Mouse (Mus musculus): ENCODE measurements around the gene Aatf.
A peak's percentile ranks its signal among the peaks of the same experiment; 100 is the strongest.

Gene Aatf

DNA sequence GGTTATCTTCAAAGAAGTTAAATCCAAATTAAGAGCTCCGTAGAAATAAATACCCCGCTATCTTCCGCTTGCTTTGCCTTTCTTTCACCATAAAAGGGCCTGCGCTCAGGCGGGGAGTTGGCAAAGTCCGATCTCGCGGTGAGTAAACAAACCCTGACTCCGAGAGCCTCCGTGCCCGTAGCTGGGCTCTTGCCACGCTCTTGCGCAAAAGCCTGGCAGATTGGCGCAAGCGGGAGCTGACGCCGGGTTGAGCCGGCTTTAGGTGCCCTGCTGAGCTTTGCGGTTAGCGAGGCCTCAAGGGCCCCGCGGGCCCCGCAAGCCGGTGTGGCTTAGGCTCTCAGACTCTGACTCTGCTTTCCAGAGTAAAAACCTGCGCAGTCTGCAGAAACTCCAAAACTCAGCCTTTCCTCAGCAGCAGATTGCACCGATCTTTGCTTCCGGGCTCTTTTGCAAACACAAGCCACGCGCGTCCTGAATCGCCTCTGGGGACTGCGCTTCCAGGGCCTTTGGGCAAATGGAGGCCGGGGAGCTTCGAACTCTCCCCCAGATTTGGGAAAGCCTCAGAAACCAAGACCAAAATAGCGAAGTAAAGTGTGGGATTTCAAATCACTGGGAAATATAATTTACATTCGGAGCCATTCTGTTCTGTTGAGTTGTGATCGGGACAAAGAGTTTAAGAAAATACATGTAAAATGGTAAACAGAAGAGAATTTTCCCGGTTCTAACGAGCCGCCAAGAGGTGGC, 9.4 kb upstream of the Aatf start:
- DNase-seq (ENCODE audit: low spot score in 2 of 2): peak in 1 of 2 experiments; percentile 38

DNA sequence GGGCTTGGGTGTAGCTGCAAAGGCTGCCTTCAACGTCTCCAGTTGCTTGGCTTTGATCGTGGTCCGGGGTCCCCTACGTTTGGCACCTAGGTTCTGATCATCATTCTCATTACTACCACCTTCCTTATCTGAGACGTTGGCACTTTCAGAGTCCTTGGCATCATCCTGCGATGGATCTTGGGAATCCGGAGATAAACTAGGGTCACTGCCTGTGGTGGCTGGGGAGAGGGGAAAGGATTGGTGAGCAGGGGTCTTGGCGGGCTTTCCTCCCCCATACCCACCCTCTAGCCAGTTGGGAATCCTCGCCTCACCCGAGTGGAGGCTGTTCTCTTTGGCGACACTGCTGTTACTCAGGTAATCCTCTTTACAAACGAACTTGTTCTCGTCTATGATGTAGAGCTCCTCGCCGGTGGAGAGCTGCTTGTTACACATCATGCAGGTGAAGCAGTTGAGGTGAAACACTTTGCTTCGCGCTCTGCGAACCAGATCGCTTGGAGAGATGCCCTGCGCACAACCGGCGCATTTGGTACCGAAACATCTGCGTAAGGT, 8.5 kb upstream of the Aatf start:
- DNase-seq (ENCODE audit: low spot score in 2 of 2): no peak

- DNase-seq (ENCODE audit: low spot score in 2 of 2): no peak
These were observed 7.7 kb upstream of the Aatf start for GRCm38 (mm10) chr11:84521071-84521390.

GRCm38 (mm10) chr11:84520269-84521070, 7.1 kb upstream of the Aatf start:
- DNase-seq (ENCODE audit: low spot score in 2 of 2): no peak

GRCm38 (mm10) chr11:84519576-84520268, 6.4 kb upstream of the Aatf start:
- no peak for DNase-seq (ENCODE audit: low spot score in 2 of 2)

- no peak for DNase-seq (ENCODE audit: low spot score in 2 of 2)
These were observed 5.7 kb upstream of the Aatf start for GRCm38 (mm10) chr11:84519036-84519435.

DNA sequence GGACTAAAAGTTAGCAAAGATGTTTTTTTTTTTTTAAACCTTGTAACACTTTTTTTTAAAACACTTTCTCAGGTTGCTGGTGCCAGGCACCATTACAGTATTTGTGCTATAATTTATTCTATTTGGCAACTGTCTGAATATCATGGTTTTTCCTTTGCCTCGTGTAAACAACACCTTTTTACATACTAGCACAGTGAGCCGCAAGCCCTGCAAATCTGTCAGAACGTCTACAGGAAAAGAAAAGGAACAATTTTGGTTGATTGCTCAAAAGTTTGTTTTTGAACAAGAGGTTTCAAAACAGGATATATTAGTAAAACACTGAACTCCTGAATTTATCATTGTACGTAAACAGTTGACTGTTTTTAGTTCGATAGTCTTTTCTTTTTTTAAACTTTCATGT, 4.9 kb upstream of the Aatf start:
- DNase-seq (ENCODE audit: low spot score in 2 of 2): no peak

DNA sequence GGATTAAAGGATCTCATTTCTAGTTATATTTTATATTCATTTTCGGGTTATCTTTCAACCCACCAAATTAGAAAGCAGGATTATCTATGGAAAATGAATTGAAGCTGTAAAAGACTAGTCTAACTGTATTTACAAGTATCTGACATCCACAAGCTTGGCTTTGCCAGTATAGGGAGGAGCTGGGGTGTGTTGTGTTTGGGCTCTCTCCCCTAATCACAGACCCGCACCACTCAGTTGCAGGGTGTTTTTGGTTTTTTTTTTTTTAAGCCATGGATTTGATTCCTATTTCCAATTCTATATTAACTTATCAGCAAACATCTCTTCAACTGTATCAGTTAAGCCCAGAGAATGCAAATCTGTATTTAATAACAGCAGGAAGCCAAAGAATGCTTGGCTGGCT, 4.1 kb upstream of the Aatf start:
- DNase-seq (ENCODE audit: low spot score in 2 of 2): no peak

- DNase-seq (ENCODE audit: low spot score in 2 of 2): no peak
These were observed 3.3 kb upstream of the Aatf start for GRCm38 (mm10) chr11:84516501-84517240.

DNA sequence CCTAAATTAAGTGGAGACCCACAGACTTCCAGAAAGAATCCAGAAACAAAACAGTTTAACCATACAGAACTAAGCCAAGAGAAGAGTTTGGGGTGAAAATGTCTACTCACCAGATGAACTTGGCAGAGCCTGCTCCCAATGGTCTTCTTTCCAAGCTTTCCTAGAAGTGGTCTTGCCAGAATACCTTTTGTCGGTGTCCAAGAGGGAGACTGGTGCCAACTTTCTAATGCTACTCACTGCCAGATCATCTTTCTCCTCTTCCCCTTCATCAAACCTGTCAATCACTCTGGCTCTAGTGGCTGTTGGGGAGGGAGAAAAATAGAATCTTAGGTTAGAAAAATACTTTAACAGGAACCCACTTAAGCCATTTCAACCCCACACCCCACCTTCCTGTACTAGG, 1.3 kb downstream of the Aatf start:
- DNase-seq (ENCODE audit: low spot score in 2 of 2): no peak

- no peak for DNase-seq (ENCODE audit: low spot score in 2 of 2)
These were observed 9.0 kb downstream of the Aatf start for GRCm38 (mm10) chr11:84504296-84504695.

GRCm38 (mm10) chr11:84497944-84498343, 15.4 kb downstream of the Aatf start:
- no peak for DNase-seq (ENCODE audit: low spot score in 2 of 2)

DNA sequence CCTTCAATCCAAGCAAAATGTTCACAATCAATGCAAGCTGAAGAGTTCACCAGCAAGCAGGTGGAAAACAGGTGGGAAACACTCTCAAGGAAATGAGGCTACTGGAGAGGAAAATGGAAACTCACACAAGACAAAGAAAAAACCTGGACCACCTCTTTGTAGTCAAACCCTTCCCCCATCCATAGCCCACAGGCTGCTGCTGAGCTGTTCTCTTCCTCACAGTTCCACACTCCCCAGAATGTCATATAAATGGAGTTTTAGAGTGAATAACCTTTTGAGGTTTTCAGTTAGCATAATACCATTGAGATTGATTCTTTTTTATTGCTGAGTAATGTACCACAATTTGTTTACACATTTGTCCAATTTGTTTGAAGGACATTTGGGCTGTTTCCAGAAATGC, 16.4 kb downstream of the Aatf start:
- DNase-seq (ENCODE audit: low spot score in 2 of 2): no peak

GRCm38 (mm10) chr11:84495774-84496173, 17.5 kb downstream of the Aatf start:
- DNase-seq (ENCODE audit: low spot score in 2 of 2): no peak

- DNase-seq (ENCODE audit: low spot score in 2 of 2): no peak
These were observed 31.7 kb downstream of the Aatf start for GRCm38 (mm10) chr11:84481661-84482060.

DNA sequence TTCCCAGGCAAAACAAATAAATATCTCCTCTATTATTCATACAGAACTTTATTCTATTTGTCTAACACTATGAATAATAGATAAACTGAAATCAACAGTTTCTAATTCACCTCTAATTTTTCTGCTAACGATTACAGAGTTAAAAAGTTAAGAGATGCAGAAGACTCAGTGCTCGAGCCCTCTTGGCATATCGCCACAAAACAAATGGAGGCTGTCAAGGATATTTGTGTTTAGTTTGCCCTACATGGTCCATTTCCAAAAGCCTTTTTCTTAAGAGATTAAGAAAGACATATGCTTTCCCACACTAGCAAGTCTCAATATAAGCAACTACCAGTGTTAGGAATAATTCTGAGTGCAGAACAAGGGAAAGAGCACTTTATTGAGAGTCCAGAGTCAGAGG, 32.9 kb downstream of the Aatf start:
- DNase-seq (ENCODE audit: low spot score in 2 of 2): no peak

- no peak for DNase-seq (ENCODE audit: low spot score in 2 of 2)
These were observed 36.7 kb downstream of the Aatf start for GRCm38 (mm10) chr11:84476641-84477040.

DNA sequence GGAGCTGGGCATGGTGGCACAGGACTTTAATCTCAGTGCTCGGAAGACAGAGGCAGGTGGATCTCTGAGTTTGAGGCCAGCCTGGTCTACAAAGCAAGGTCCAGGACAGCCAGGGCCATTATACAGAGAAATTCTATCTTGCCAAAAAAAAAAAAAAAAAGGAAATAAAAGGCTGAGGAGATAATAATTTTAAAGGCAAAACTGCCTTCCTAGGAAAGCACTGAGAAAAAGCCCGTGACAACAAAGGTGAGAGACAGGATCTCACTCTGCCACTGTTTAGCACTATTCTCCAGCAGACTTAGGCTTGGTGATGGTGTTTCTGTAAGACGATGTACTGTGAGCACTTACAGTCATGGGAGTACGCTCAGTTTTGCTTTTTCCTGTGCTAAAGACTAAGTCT, 37.3 kb downstream of the Aatf start:
- no peak for DNase-seq (ENCODE audit: low spot score in 2 of 2)

DNA sequence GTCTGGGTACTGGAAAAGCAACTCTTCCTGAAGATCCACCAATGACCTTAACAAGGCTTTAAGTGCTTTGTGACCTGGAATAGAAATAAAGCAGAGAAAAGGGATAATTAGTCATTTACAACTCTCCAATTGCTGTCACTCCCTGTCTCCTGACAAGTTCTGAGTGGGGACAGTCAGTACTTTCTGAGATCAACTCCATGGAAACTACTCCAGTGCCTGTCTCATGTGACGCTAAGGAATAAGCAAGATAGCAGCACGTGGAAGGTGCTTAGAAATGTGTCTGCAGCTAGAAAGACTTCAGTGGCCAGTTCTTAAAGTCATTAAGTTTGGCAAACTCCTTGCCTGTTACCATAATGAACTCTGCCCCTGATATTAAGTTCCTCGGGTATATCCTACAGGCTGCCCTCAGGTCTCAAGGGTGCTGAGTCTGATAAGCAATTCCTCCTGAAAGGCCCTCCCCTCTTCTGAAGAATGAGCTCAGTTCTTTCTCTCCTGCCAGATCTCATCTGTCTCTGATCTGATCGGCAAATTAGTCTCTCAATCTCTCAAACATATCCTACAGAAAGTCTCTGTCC, 40.1 kb downstream of the Aatf start:
- no peak for DNase-seq (ENCODE audit: low spot score in 2 of 2)

DNA sequence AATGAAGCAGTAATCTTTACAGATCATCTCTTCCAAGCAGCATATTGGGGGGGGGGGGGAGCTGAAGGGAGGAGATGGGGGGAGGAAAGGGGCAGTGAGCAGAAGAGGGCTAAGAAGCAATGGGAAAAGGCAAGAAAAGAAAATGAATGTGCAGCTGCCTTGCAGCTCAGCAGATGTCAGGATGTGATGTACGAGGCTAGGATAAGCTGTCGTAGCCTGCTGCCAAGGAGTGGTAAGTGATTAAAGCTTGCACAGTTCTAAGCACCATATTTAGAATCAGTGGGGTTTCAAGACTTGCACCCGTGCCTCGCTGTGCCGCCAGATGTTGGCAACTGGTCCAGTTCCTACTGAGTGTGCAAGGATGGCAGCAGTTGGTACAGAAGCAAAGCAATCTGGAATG, 48.8 kb downstream of the Aatf start:
- no peak for DNase-seq (ENCODE audit: low spot score in 2 of 2)

DNA sequence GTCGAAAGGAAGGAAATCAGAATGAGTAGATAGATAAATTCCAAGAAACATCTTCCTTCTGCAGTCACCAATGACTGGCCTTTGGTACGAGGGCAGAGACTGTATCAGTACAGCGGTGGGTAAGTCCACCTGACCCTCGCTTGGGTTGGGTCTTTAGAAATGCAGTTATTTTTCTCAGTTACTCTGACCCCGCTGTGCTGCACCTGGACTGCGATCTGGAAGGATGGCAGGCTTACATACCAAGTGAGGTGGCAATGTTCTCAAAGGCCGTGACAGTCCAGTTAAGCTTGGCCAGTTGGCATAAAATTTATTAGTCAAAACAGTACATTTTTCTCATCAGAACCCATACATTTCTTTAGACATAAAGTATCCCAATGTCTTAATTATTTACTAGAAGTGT, 59.4 kb downstream of the Aatf start:
- no peak for DNase-seq (ENCODE audit: low spot score in 2 of 2)

All from urinary bladder, postnatal 4 days (tissue).